Mouse (Mus musculus) MEL (cell line): Measurements from ENCODE around the gene March10.

Experiments
- CTCF ChIP-seq, 3 experiments: IDR thresholded peaks in 2 of 3; conservative IDR thresholded peaks in 1 of 3; 2 replicates each; pipeline ENCODE4 v1.5.1; 2011 to 2012; ENCODE audit warnings: low read length in 3 of 3, low read depth in 2 of 3, mild to moderate bottlenecking in 2 of 3, improper control_type of control experiment in 1 of 3, inconsistent platforms in 1 of 3, mixed read lengths in 1 of 3, moderate library complexity in 1 of 3; ENCODE audit not compliant: control insufficient read depth in 1 of 3, insufficient read depth in 1 of 3, poor library complexity in 1 of 3, severe bottlenecking in 1 of 3
- EP300 ChIP-seq, 2 experiments: IDR thresholded peaks; 2 replicates each; pipeline ENCODE4 v1.6.1; 2011; ENCODE audit warnings: improper control_type of control experiment in 2 of 2, low read length in 2 of 2, low read depth in 1 of 2, mild to moderate bottlenecking in 1 of 2
- GABPA ChIP-seq: IDR thresholded peaks from 2 replicates; pipeline ENCODE4 v1.6.1; 2012; ENCODE audit warnings: low read depth, mild to moderate bottlenecking, inconsistent platforms, low read length, improper control_type of control experiment, moderate library complexity
- KAT2A ChIP-seq: conservative IDR thresholded peaks from 2 replicates; pipeline ENCODE4 v1.6.1; 2012; ENCODE audit warnings: low read depth, low read length, improper control_type of control experiment, inconsistent platforms
- MAZ ChIP-seq: IDR thresholded peaks from 2 replicates; pipeline ENCODE4 v1.6.1; 2012; ENCODE audit warnings: low read depth, mild to moderate bottlenecking, inconsistent platforms, low read length, improper control_type of control experiment
- MEF2A ChIP-seq: IDR thresholded peaks from 2 replicates; pipeline ENCODE4 v1.6.1; 2014; ENCODE audit warnings: low read depth, mild to moderate bottlenecking, inconsistent platforms, low read length, improper control_type of control experiment; ENCODE audit not compliant: poor library complexity, insufficient replicate concordance, severe bottlenecking; ENCODE audit errors: extremely low read depth
- POLR2A ChIP-seq, 2 experiments: IDR thresholded peaks; 2 replicates each; pipeline ENCODE4 v1.6.1; 2011 to 2012; ENCODE audit warnings: low read length in 2 of 2, mild to moderate bottlenecking in 2 of 2, control low read depth in 1 of 2, improper control_type of control experiment in 1 of 2, low read depth in 1 of 2, moderate library complexity in 1 of 2; ENCODE audit not compliant: control insufficient read depth in 1 of 2, insufficient read depth in 1 of 2, poor library complexity in 1 of 2
- POLR2AphosphoS2 ChIP-seq: IDR thresholded peaks from 2 replicates; pipeline ENCODE4 v1.6.1; 2011; ENCODE audit warnings: low read length, improper control_type of control experiment
- TAL1 ChIP-seq: IDR thresholded peaks from 2 replicates; pipeline ENCODE4 v1.6.1; 2012; ENCODE audit warnings: mild to moderate bottlenecking, inconsistent platforms, low read length, moderate library complexity, mixed read lengths
- TBP ChIP-seq: IDR thresholded peaks from 2 replicates; pipeline ENCODE4 v1.8.0; 2011; ENCODE audit warnings: low read depth, low read length, improper control_type of control experiment
- USF2 ChIP-seq, 2 experiments: IDR thresholded peaks; 2 replicates each; pipeline ENCODE4 v1.6.1; 2011 to 2012; ENCODE audit warnings: improper control_type of control experiment in 2 of 2, low read length in 2 of 2, borderline replicate concordance in 1 of 2, inconsistent platforms in 1 of 2, low read depth in 1 of 2, mild to moderate bottlenecking in 1 of 2; ENCODE audit not compliant: insufficient read depth in 1 of 2
- ZMIZ1 ChIP-seq: IDR thresholded peaks from 2 replicates; pipeline ENCODE4 v1.6.1; 2012; ENCODE audit warnings: low read depth, mild to moderate bottlenecking, inconsistent platforms, low read length, improper control_type of control experiment, moderate library complexity

DNA sequence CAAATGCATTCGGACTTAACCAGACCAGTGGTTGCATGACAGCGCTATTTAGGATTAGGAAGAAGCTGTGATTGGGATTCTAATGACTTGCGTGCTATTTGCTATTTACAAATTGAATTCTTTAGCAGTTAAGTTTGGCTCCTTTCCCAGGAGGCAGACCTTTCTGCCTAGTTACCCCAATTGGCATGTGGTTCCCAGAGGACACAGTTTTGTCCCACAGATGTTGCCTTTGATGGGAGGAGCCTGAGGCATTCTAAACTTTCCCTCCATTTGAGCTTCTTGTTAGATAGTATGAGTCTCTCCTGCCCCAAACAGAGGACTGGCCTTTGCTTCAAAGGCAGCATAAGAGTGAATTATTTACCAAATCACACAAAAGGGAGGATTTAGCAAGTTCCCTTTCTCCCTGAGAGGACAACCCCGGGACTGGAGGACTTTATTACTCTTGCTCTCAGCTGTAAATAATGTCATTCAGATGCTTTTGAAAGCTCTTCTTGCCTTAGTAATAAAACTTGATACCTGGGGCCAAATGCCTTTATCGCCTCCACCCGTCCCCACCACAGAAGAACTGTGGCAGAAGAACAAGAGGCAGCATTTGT, 48.6 kb downstream of the March10 start:
- TF ChIP-seq MEF2A: no peak
- TF ChIP-seq EP300 (IDR thresholded peaks at IDR 0.05; ENCODE audit: low read depth in 1 of 2, low read length in 2 of 2): no peak
- no peak for TF ChIP-seq USF2 (IDR thresholded peaks at IDR 0.05; ENCODE audit: borderline replicate concordance in 1 of 2, insufficient read depth in 1 of 2, low read depth in 1 of 2, low read length in 2 of 2)
- no peak for TF ChIP-seq KAT2A
- no peak for TF ChIP-seq CTCF (IDR thresholded peaks at IDR 0.05 in 2 of 3, conservative IDR thresholded peaks at IDR 0.05 in 1 of 3; ENCODE audit: control insufficient read depth in 1 of 3, insufficient read depth in 1 of 3, low read depth in 2 of 3, low read length in 3 of 3, poor library complexity in 1 of 3, severe bottlenecking in 1 of 3)
- TF ChIP-seq TBP: no peak
- no peak for TF ChIP-seq POLR2A (IDR thresholded peaks at IDR 0.05; ENCODE audit: control insufficient read depth in 1 of 2, insufficient read depth in 1 of 2, low read depth in 1 of 2, low read length in 2 of 2, poor library complexity in 1 of 2)
- no peak for TF ChIP-seq ZMIZ1
- TF ChIP-seq TAL1: no peak
- no peak for TF ChIP-seq GABPA
- TF ChIP-seq POLR2AphosphoS2: no peak
- TF ChIP-seq MAZ: no peak
